Mouse (Mus musculus): ENCODE data around the gene Pdgfd.

Gene Pdgfd

GRCm38 (mm10) chr9:6317114-6317513, 148.7 kb downstream of the Pdgfd start:
- no peak for DNase-seq (ENCODE audit: low spot score)

GRCm38 (mm10) chr9:6325408-6325807, 157.0 kb downstream of the Pdgfd start:
- no peak for DNase-seq (ENCODE audit: low spot score)

GRCm38 (mm10) chr9:6333499-6333898, 165.1 kb downstream of the Pdgfd start:
- no peak for DNase-seq (ENCODE audit: low spot score)

GRCm38 (mm10) chr9:6336236-6336635, 167.9 kb downstream of the Pdgfd start:
- DNase-seq (ENCODE audit: low spot score) = no peak

GRCm38 (mm10) chr9:6337891-6338290, 169.5 kb downstream of the Pdgfd start:
- DNase-seq (ENCODE audit: low spot score) = no peak

- DNase-seq (ENCODE audit: low spot score) = no peak
Measured at GRCm38 (mm10) chr9:6338344-6338743, 170.0 kb downstream of the Pdgfd start.

GRCm38 (mm10) chr9:6339394-6339793, 171.0 kb downstream of the Pdgfd start:
- no peak for DNase-seq (ENCODE audit: low spot score)

GRCm38 (mm10) chr9:6340750-6341149, 172.4 kb downstream of the Pdgfd start:
- no peak for DNase-seq (ENCODE audit: low spot score)

GRCm38 (mm10) chr9:6342854-6343253, 174.5 kb downstream of the Pdgfd start:
- no peak for DNase-seq (ENCODE audit: low spot score)

- no peak for DNase-seq (ENCODE audit: low spot score)
Measured at GRCm38 (mm10) chr9:6344514-6344913, 176.1 kb downstream of the Pdgfd start.

- no peak for DNase-seq (ENCODE audit: low spot score)
Measured at GRCm38 (mm10) chr9:6344924-6345323, 176.5 kb downstream of the Pdgfd start.

GRCm38 (mm10) chr9:6345366-6345765, 177.0 kb downstream of the Pdgfd start:
- DNase-seq (ENCODE audit: low spot score) = no peak

- DNase-seq (ENCODE audit: low spot score) = no peak
Measured at GRCm38 (mm10) chr9:6353257-6353960, 185.0 kb downstream of the Pdgfd start.

- no peak for DNase-seq (ENCODE audit: low spot score)
Measured at GRCm38 (mm10) chr9:6360795-6361194, 192.4 kb downstream of the Pdgfd start.

GRCm38 (mm10) chr9:6366550-6366949, 198.2 kb downstream of the Pdgfd start:
- DNase-seq (ENCODE audit: low spot score) = no peak

- DNase-seq (ENCODE audit: low spot score) = no peak
Measured at GRCm38 (mm10) chr9:6401764-6402163, 233.4 kb downstream of the Pdgfd start.

GRCm38 (mm10) chr9:6406535-6406934, 238.2 kb downstream of the Pdgfd start:
- no peak for DNase-seq (ENCODE audit: low spot score)

GRCm38 (mm10) chr9:6407972-6408371, 239.6 kb downstream of the Pdgfd start:
- no peak for DNase-seq (ENCODE audit: low spot score)

- no peak for DNase-seq (ENCODE audit: low spot score)
Measured at GRCm38 (mm10) chr9:6424606-6425005, 256.2 kb downstream of the Pdgfd start.

Data from testis, postnatal 14 days (tissue).